Mouse (Mus musculus): ENCODE measurements around the gene Pde8b.

DNA sequence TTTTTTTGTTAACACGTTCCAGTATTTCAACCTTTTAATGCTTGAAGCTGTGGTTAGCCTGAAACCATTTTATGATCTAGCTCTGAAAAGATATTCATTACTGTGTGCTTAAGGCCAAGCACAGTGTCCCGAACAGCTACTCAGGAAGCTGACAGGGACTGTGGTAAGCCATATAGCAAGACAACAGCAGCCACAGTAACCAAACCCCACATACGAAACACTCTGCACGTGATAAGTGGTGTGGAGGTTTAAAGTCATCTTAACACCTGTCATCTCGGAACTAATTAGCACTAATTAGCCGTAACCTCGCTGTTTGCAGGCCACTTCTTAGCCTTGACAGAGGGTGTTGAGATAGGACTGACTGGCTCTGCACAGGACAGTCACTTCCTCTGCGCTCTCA, 242.9 kb downstream of the Pde8b start:
- no peak for TF ChIP-seq CTCF (IDR thresholded peaks at IDR 0.05; ENCODE audit: low read depth)
- no peak for TF ChIP-seq EP300 (IDR thresholded peaks at IDR 0.05; ENCODE audit: low read depth)
